Mouse (Mus musculus): ENCODE measurements around the gene Ltbp1.

- no peak for TF ChIP-seq CTCF (IDR thresholded peaks at IDR 0.05)
- no peak for TF ChIP-seq POLR2A (IDR thresholded peaks at IDR 0.05; ENCODE audit: insufficient read depth, low read depth, low read length)
- TF ChIP-seq EP300 (IDR thresholded peaks at IDR 0.05; ENCODE audit: insufficient read depth, low read depth, low read length): no peak
Observed at GRCm38 (mm10) chr17:74990561-74990960, 14.8 kb upstream of the Ltbp1 start.
